Mouse (Mus musculus): ENCODE data around the gene U2af2. TPM values are rescaled to one million over a fixed set of nuclear protein-coding genes. Genes with fewer than 3 reads are reported as not detected.
"Not testable (repeated sequence)": the region's sequence is repeated elsewhere in the genome, so short reads cannot be mapped to it uniquely, and the experiment has no call there.

Gene U2af2
- polyA plus RNA-seq, 1 experiment from 2014 or later = 42.0 TPM

GRCm38 (mm10) chr7:5076931-5077330 is 15.0 kb downstream of the U2af2 start:
- TF ChIP-seq CTCF (IDR thresholded peaks at IDR 0.05) (no peak), EP300 (IDR thresholded peaks at IDR 0.05) (no peak)
- Histone ChIP-seq H3K4me2 (replicated peaks; ENCODE audit: low read depth, low read length) (no peak overlapping the region), H3K9me3 (ENCODE audit: low read length) (no peaks in the 10 kb centered on the region), H3K4me3 (ENCODE audit: low read depth, low read length) (no peak overlapping the region), H3K4me1 (ENCODE audit: insufficient read depth, low read depth, low read length) (peaks cover 7% of the 10 kb centered on the region), H3K9ac (replicated peaks; ENCODE audit: low read depth) (no peak overlapping the region), H3K27ac (ENCODE audit: low read length) (no peak overlapping the region), H3K36me3 (ENCODE audit: insufficient read depth, low read length) (peaks cover 34% of the 10 kb centered on the region; the same call in 1 of the 2 replicates), H3K27me3 (replicated peaks; ENCODE audit: insufficient read depth, low read length) (no peaks in the 10 kb centered on the region)
- 82% methylated on average over 2 of the region's 2 CpGs for WGBS
- ATAC-seq (no peak), DNase-seq (ENCODE audit: low spot score) (no peak)

DNA sequence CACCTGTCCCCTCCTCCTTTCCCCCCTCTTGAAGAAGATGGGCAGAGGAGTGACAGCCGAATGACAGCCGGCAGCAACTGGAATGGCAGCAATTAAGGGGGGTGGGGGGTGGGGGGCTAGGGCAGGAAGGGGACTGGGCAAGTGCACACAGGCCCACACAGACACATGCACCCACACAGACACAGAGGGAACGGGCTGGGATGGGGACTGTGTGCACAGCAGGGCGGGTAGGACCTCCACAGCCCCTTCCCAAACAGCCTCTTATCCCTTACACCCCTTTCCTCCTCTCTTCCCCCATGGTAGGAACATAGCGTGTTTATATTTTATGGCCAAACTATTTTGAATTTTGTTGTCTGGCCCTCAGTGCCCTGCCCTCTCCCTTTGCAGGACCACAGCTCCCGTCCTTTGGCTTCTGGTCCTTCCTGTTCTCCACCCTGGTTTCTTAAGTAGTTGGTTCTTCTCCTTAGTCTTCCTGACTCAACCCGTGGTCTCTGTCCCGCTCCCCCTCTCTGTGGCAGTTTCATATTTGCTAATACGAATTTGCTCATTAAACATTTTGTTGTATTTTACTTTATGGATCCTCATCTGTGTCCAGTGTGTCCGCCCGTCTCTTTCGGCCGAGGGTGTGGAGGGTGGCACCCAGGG is 17.5 kb downstream of the U2af2 start:
- Histone ChIP-seq H3K36me3 (ENCODE audit: insufficient read depth, low read length) (peaks cover 16% of the 10 kb centered on the region; the same call in 1 of the 2 replicates), H3K27ac (ENCODE audit: low read length) (peak overlapping the region; percentile 90), H3K4me3 (ENCODE audit: low read depth, low read length) (peak overlapping the region; percentile 69), H3K9ac (replicated peaks; ENCODE audit: low read depth) (0 out of 2 replicates have a peak overlapping the region, but pooled peaks have one; percentile 34), H3K4me2 (replicated peaks; ENCODE audit: low read depth, low read length) (peak overlapping the region; percentile 70)
- not testable (repeated sequence) for DNase-seq (ENCODE audit: low spot score); ATAC-seq; H3K27me3 ChIP-seq (replicated peaks; ENCODE audit: insufficient read depth, low read length); H3K4me1 ChIP-seq (ENCODE audit: insufficient read depth, low read depth, low read length); H3K9me3 ChIP-seq (ENCODE audit: low read length)
- 22% methylated on average over 7 of the region's 13 CpGs for WGBS

DNA sequence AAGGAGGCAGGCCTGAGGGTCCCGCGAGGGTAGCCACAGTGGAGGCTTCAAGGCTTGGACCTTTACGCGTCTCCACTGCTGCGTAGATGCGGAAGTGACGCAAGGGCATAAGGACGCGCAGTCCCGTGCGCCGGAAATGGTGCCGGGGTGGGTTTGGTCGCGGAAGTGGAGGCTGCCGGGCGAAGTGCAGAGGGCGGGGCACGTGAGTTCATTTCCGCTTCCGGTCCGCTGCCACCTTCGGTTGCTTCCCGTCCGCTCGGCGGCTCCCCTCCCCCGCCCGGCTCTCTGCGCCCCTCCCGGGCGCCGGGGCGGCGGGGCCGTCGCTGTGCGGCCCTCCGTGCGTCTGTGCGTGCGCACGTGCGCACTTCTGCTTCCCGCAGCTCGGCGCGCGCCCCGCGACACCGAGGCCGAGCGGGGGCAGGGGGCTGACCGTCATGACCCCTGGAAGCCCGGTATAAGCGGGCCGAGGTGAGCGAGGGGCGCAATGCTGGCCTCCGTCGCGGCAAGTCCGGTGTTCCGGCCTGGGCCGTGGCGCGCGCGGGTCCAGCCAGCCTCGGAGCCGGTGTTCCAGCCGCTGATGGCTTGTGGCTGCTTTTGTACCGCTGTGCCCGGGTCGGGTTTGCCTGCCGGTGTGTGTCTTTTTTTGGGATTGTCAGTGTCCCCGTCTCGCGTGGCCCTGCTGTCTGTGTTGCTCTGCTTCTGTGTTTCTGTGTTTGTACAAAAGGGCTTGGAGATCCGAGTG is 18.2 kb downstream of the U2af2 start, which contains the start of gene Epn1:
TSS of gene Epn1 (plus strand) at position 226 of the 742 bp plus-strand sequence.
- DNase-seq (ENCODE audit: low spot score) (peak; percentile 99), ATAC-seq (peak; percentile 99)
- Histone ChIP-seq H3K4me1 (ENCODE audit: insufficient read depth, low read depth, low read length) (peaks cover 7% of the 10 kb centered on the region), H3K27me3 (replicated peaks; ENCODE audit: insufficient read depth, low read length) (no peaks in the 10 kb centered on the region), H3K27ac (ENCODE audit: low read length) (peak within 1 kb of the TSS; percentile 90), H3K4me3 (ENCODE audit: low read depth, low read length) (peak within 1 kb of the TSS; percentile 69), H3K4me2 (replicated peaks; ENCODE audit: low read depth, low read length) (peak within 1 kb of the TSS; percentile 70), H3K9me3 (ENCODE audit: low read length) (no peaks in the 10 kb centered on the region), H3K36me3 (ENCODE audit: insufficient read depth, low read length) (peaks cover 21% of the 10 kb centered on the region; the same call in 1 of the 2 replicates), H3K9ac (replicated peaks; ENCODE audit: low read depth) (peak within 1 kb of the TSS; percentile 79)
- WGBS = under 1% methylated on average over 43 of the region's 81 CpGs
- TF ChIP-seq CTCF (IDR thresholded peaks at IDR 0.05) (no peak), EP300 (IDR thresholded peaks at IDR 0.05) (peak; percentile 22; the same call in 1 of the 2 replicates)

DNA sequence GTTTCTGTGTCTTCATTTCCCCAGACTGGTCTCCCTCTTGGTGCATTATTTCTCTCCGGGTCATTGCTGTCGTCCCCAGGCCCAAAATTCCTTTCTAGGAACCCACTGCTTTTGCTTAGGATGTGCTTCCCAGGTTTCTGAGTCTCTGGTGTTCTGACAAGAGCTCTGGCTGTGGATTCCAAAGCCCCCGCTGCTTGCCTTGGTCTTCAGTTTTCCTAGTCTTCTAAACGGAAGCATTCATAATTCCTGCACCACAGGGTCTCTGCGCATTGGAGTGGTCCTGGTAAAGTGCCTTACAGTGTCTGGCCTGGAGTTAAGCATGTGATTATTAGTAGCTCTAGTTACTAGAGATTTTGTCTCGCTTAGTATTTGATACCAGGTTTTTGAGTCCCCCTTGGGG is 18.9 kb downstream of the U2af2 start:
- Histone ChIP-seq H3K9ac (replicated peaks; ENCODE audit: low read depth) (peak overlapping the region; percentile 79), H3K27me3 (replicated peaks; ENCODE audit: insufficient read depth, low read length) (no peaks in the 10 kb centered on the region), H3K4me2 (replicated peaks; ENCODE audit: low read depth, low read length) (peak overlapping the region; percentile 70), H3K4me3 (ENCODE audit: low read depth, low read length) (peak overlapping the region; percentile 69), H3K27ac (ENCODE audit: low read length) (peak overlapping the region; percentile 90), H3K4me1 (ENCODE audit: insufficient read depth, low read depth, low read length) (peaks cover 7% of the 10 kb centered on the region), H3K9me3 (ENCODE audit: low read length) (no peaks in the 10 kb centered on the region), H3K36me3 (ENCODE audit: insufficient read depth, low read length) (peaks cover 21% of the 10 kb centered on the region; the same call in 1 of the 2 replicates)
- ATAC-seq (no peak), DNase-seq (ENCODE audit: low spot score) (no peak)
- TF ChIP-seq CTCF (IDR thresholded peaks at IDR 0.05) = no peak
- no peak for TF ChIP-seq EP300 (IDR thresholded peaks at IDR 0.05)
- 7% methylated on average over 6 of the region's 6 CpGs for WGBS

GRCm38 (mm10) chr7:5081241-5081640 is 19.3 kb downstream of the U2af2 start:
- TF ChIP-seq CTCF (IDR thresholded peaks at IDR 0.05) = no peak
- TF ChIP-seq EP300 (IDR thresholded peaks at IDR 0.05) = no peak
- DNase-seq (ENCODE audit: low spot score) = no peak
- peaks cover 7% of the 10 kb centered on the region for H3K4me1 ChIP-seq (ENCODE audit: insufficient read depth, low read depth, low read length)
- H3K27me3 ChIP-seq (replicated peaks; ENCODE audit: insufficient read depth, low read length) = no peaks in the 10 kb centered on the region
- 42% methylated on average over 6 of the region's 6 CpGs for WGBS
- no peak for ATAC-seq
- no peaks in the 10 kb centered on the region for H3K9me3 ChIP-seq (ENCODE audit: low read length)
- H3K4me3 ChIP-seq (ENCODE audit: low read depth, low read length) = peak overlapping the region; percentile 69; the same call in 1 of the 2 replicates
- peak overlapping the region; percentile 70 for H3K4me2 ChIP-seq (replicated peaks; ENCODE audit: low read depth, low read length)
- H3K36me3 ChIP-seq (ENCODE audit: insufficient read depth, low read length) = peaks cover 18% of the 10 kb centered on the region; the same call in 1 of the 2 replicates
- no peak overlapping the region for H3K9ac ChIP-seq (replicated peaks; ENCODE audit: low read depth)
- H3K27ac ChIP-seq (ENCODE audit: low read length) = no peak overlapping the region

DNA sequence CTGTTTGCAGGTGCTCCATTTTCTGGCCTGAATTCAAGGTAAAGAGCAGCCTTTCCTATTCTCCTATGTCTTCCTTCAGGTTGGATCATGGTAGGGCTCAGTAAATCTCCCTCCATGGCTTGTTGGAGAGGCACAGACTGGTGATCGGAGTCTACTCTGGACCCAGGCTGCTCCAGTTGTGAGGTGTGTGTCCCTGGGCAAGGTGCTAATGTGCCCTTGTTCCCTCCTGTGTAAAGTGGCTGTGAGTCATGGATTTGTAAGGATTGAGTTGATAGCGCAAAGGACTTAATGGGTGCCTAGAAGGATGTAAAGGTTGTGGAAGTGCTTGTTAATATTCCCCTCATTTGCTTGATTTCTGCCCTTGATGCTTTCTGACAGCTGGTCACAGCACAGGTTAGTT is 20.0 kb downstream of the U2af2 start:
- ATAC-seq (no peak), DNase-seq (ENCODE audit: low spot score) (peak; percentile 37)
- no peak overlapping the region for H3K4me2 ChIP-seq (replicated peaks; ENCODE audit: low read depth, low read length)
- H3K9ac ChIP-seq (replicated peaks; ENCODE audit: low read depth) = no peak overlapping the region
- H3K9me3 ChIP-seq (ENCODE audit: low read length) = no peaks in the 10 kb centered on the region
- WGBS = 78% methylated on average over 2 of the region's 2 CpGs
- H3K4me3 ChIP-seq (ENCODE audit: low read depth, low read length) = no peak overlapping the region
- H3K27me3 ChIP-seq (replicated peaks; ENCODE audit: insufficient read depth, low read length) = no peaks in the 10 kb centered on the region
- TF ChIP-seq CTCF (IDR thresholded peaks at IDR 0.05) (no peak), EP300 (IDR thresholded peaks at IDR 0.05) (no peak)
- H3K27ac ChIP-seq (ENCODE audit: low read length) = no peak overlapping the region
- peaks cover 7% of the 10 kb centered on the region for H3K4me1 ChIP-seq (ENCODE audit: insufficient read depth, low read depth, low read length)
- H3K36me3 ChIP-seq (ENCODE audit: insufficient read depth, low read length) = peaks cover 11% of the 10 kb centered on the region; the same call in 1 of the 2 replicates
